Mouse (Mus musculus) kidney, embryonic 16.5 days (tissue): ENCODE measurements at regions not wholly inside any gene's neighbourhood (a gene's known extent, or its start where the extent isn't known, plus 50 kb on each side); places are given as distances from the start of the nearest gene placed in this dataset.

Experiments
- ATAC-seq: fragments of 200-750 bp; cut with Nextera tagmentation; 2 replicates; pipeline ENCODE4 v1.8.0; 2017; ENCODE audit warnings: moderate TSS enrichment; ENCODE audit not compliant: low FRiP score, low TSS enrichment
- H3K27ac ChIP-seq: fragments of 300-500 bp; sonication (generic); 2 replicates; pipeline ENCODE4 v1.5.1; 2014; ENCODE audit warnings: low read length
- H3K27me3 ChIP-seq: fragments of 300-500 bp; sonication (generic); 2 replicates; pipeline ENCODE4 v1.6.1; 2014; ENCODE audit warnings: low read length, control low read depth, mixed read lengths; ENCODE audit not compliant: insufficient read depth
- H3K36me3 ChIP-seq: fragments of 300-500 bp; sonication (generic); 2 replicates; pipeline ENCODE4 v1.6.1; 2014; ENCODE audit warnings: low read length, control low read depth, mixed read lengths; ENCODE audit not compliant: insufficient read depth
- H3K4me1 ChIP-seq: fragments of 300-500 bp; sonication (generic); 2 replicates; pipeline ENCODE4 v1.6.1; 2014; ENCODE audit warnings: low read length, control low read depth, mixed read lengths; ENCODE audit not compliant: insufficient read depth
- H3K4me2 ChIP-seq: fragments of 300-500 bp; sonication (generic); replicated peaks from 2 replicates; pipeline ENCODE4 v1.6.1; 2014; ENCODE audit warnings: low read depth, low read length
- H3K4me3 ChIP-seq: fragments of 300-500 bp; sonication (generic); 2 replicates; pipeline ENCODE4 v1.5.1; 2014; ENCODE audit warnings: mild to moderate bottlenecking, low read length
- H3K9ac ChIP-seq: fragments of 300-500 bp; sonication (generic); replicated peaks from 2 replicates; pipeline ENCODE4 v1.6.1; 2014; ENCODE audit warnings: low read length
- H3K9me3 ChIP-seq: fragments of 300-500 bp; sonication (generic); 2 replicates; pipeline ENCODE4 v1.6.1; 2016; ENCODE audit warnings: low read length, control low read depth
- WGBS: fragments of 180-500 bp; shearing (Covaris S2); extraction: QIAGEN DNeasy Blood & Tissue Kit; methylation state at CpG from one replicate; pipeline ENCODE4 v1.1.7; 2014; 5-methylcytosine and 5-hydroxymethylcytosine counted together

GRCm38 (mm10) chr12:26598501-26598900 lies 129.5 kb downstream of the Cmpk2 start:
- Histone ChIP-seq H3K36me3 (no peaks in the 10 kb centered on the region), H3K4me3 (no peak overlapping the region), H3K9me3 (no peaks in the 10 kb centered on the region), H3K9ac (no peak overlapping the region), H3K4me2 (no peak overlapping the region), H3K27ac (no peak overlapping the region), H3K27me3 (no peaks in the 10 kb centered on the region), H3K4me1 (no peaks in the 10 kb centered on the region)
- ATAC-seq = no peak

- Histone ChIP-seq H3K27ac (no peak overlapping the region), H3K9ac (no peak overlapping the region), H3K4me2 (no peak overlapping the region), H3K27me3 (no peaks in the 10 kb centered on the region), H3K4me3 (no peak overlapping the region), H3K36me3 (no peaks in the 10 kb centered on the region), H3K4me1 (no peaks in the 10 kb centered on the region), H3K9me3 (no peaks in the 10 kb centered on the region)
- ATAC-seq = no peak
Observed at GRCm38 (mm10) chr12:26592125-26592524, 123.1 kb downstream of the Cmpk2 start.

DNA sequence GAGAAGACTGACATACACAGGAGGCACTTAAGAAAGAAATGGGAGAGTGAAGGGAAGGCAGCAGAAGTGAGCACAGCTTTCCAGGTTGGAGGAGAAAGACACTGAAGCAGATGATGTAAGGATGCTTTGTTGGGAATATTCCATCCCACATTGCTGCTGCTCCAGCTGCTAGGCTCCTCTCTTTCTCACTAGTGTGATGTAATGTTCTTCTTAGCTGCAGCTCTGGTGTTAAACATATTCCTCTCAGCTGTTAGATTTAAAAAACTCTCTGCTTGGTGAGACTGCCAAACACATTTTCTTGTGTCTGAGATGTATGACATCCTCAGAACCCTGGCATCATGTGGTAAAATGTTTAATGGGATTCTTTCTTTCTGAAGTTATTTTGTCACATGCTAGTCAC lies 120.1 kb downstream of the Cmpk2 start:
- H3K27me3 ChIP-seq = no peaks in the 10 kb centered on the region
- H3K9ac ChIP-seq = no peak overlapping the region
- no peak for ATAC-seq
- H3K4me3 ChIP-seq = no peak overlapping the region
- H3K4me2 ChIP-seq = no peak overlapping the region
- H3K9me3 ChIP-seq = no peaks in the 10 kb centered on the region
- no peaks in the 10 kb centered on the region for H3K4me1 ChIP-seq
- H3K36me3 ChIP-seq = no peaks in the 10 kb centered on the region
- no peak overlapping the region for H3K27ac ChIP-seq

DNA sequence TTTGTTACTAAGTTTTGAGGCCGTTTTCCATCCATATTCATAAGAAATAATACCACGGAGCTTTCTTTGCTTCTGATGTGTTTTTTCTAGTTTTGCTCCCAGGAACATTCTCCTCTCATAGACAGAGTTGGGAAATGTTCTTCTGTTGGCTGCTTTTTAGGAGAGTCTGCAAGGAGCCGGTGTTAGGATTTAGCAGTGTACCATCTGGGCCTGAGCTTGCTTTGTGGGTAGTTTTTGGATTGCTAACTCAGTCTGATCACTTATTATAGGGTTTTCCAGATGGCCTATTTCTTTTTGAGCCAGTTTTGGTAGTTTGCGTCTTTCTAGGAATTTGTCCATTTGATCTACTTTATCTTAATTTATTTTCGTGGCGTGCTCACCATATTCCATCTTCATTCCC lies 108.4 kb downstream of the Cmpk2 start:
- Histone ChIP-seq H3K4me3 (no peak overlapping the region), H3K36me3 (no peaks in the 10 kb centered on the region), H3K4me2 (no peak overlapping the region), H3K27ac (no peak overlapping the region), H3K27me3 (no peaks in the 10 kb centered on the region), H3K9me3 (no peaks in the 10 kb centered on the region), H3K4me1 (peaks cover 8% of the 10 kb centered on the region), H3K9ac (no peak overlapping the region)
- no peak for ATAC-seq
- WGBS = 94% methylated on average over 6 of the region's 6 CpGs

DNA sequence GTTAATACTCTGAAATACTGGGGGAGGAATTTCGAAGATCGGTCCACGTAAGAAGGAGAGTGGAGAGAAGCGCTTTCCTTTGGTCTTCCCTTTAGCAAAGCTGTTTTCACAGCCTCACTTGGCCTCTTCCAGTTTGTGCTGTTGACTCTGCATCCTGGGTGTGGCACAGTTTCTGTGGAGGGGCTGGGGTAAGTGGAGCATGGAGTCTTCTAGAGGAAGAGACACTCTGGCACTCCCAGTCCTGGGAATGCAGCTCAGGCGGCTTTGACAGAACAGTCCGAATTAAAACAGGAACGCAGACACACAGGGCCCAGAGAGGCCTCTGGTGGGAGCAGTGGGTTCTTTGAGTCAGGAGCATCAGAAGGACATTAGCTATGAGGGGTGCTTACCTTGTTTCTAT lies 102.6 kb downstream of the Cmpk2 start:
- Histone ChIP-seq H3K9me3 (no peaks in the 10 kb centered on the region), H3K4me1 (peaks cover 14% of the 10 kb centered on the region), H3K9ac (no peak overlapping the region), H3K27me3 (no peaks in the 10 kb centered on the region), H3K36me3 (no peaks in the 10 kb centered on the region), H3K27ac (peak overlapping the region; percentile 62), H3K4me3 (no peak overlapping the region), H3K4me2 (no peak overlapping the region)
- WGBS = 65% methylated on average over 7 of the region's 7 CpGs
- peak; percentile 79; the same call in 1 of the 2 replicates for ATAC-seq

GRCm38 (mm10) chr12:26567435-26567834 lies 98.4 kb downstream of the Cmpk2 start:
- WGBS = 86% methylated on average over 4 of the region's 4 CpGs
- no peaks in the 10 kb centered on the region for H3K36me3 ChIP-seq
- H3K27me3 ChIP-seq = no peaks in the 10 kb centered on the region
- no peak overlapping the region for H3K9ac ChIP-seq
- peaks cover 6% of the 10 kb centered on the region; the same call in 1 of the 2 replicates for H3K4me1 ChIP-seq
- no peaks in the 10 kb centered on the region for H3K9me3 ChIP-seq
- H3K27ac ChIP-seq = no peak overlapping the region
- H3K4me2 ChIP-seq = no peak overlapping the region
- 0 out of 2 replicates have a peak, but pooled peaks have one; percentile 12 for ATAC-seq
- no peak overlapping the region for H3K4me3 ChIP-seq

GRCm38 (mm10) chr12:26562858-26563257 lies 93.9 kb downstream of the Cmpk2 start:
- Histone ChIP-seq H3K27me3 (no peaks in the 10 kb centered on the region), H3K4me3 (no peak overlapping the region), H3K27ac (no peak overlapping the region), H3K36me3 (no peaks in the 10 kb centered on the region), H3K4me1 (no peaks in the 10 kb centered on the region), H3K9ac (no peak overlapping the region), H3K9me3 (no peaks in the 10 kb centered on the region), H3K4me2 (no peak overlapping the region)
- no peak for ATAC-seq
- 87% methylated on average over 6 of the region's 6 CpGs for WGBS

DNA sequence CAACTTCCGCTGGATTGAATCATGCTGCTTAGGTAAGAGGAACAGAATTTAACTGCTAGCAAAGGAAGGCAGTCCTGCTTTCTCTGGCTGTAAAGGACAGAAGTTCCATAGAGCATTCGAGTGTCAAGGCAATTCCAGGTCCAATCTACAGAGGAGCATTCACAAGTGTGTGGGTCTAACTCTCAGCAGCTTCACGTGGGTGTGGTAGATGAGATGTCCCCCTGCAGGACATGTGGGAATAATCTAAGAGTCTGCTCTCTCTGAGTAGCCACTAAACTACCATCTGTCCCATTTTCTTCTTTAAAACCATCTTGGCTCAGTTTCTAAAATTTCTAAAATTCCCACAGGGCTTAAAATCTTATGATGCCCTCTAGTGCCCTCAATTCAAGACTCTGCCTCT lies 90.6 kb downstream of the Cmpk2 start:
- H3K36me3 ChIP-seq = no peaks in the 10 kb centered on the region
- no peak overlapping the region for H3K4me3 ChIP-seq
- no peak overlapping the region for H3K4me2 ChIP-seq
- peaks cover 12% of the 10 kb centered on the region for H3K4me1 ChIP-seq
- no peak overlapping the region for H3K9ac ChIP-seq
- no peaks in the 10 kb centered on the region for H3K9me3 ChIP-seq
- H3K27ac ChIP-seq = no peak overlapping the region
- no peaks in the 10 kb centered on the region for H3K27me3 ChIP-seq
- WGBS = 64% methylated on average over 3 of the region's 3 CpGs
- ATAC-seq = no peak

- Histone ChIP-seq H3K4me1 (peaks cover 12% of the 10 kb centered on the region), H3K9me3 (no peaks in the 10 kb centered on the region), H3K4me3 (no peak overlapping the region), H3K27ac (0 out of 2 replicates have a peak overlapping the region, but pooled peaks have one; percentile 15), H3K36me3 (no peaks in the 10 kb centered on the region), H3K4me2 (no peak overlapping the region), H3K27me3 (no peaks in the 10 kb centered on the region), H3K9ac (no peak overlapping the region)
- 8% methylated on average over 4 of the region's 4 CpGs for WGBS
- ATAC-seq = no peak
Observed at GRCm38 (mm10) chr12:26557411-26557810, 88.4 kb downstream of the Cmpk2 start.

DNA sequence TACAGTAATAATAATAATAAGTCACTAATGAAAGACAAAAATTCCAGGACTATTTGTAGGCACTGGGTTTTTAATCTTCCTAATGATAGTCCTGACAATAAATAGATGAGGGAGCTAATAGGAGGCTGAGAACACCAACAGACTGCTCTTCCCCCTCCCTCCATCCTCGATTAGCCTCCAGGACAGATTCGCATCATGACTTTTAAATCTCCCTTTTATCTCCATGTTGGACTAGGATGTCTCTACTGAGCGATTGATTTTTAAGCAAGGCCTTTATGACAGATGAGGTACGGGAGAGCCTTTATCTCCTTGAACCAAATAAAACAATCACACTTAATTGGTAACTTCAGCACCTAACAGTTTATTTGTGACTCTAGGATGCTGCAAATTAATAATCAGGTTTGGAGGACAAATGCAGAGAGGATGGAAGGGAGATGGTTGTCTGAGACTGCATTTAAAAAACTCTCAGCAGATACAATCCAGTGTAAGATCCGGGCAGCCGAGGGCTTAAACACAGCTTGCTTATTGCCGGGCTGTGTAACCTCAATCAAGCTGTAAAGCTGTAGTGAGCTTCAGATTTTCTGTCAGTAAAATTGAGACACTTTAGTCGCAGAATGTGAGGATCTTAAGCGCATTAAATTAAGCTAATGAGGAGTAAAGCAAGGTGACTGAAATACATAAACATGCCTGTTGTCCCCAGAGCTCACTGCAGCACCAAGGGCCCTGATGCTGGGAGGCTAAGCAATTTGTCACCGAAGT lies 82.3 kb downstream of the Cmpk2 start:
- Histone ChIP-seq H3K4me3 (no peak overlapping the region), H3K9ac (no peak overlapping the region), H3K27me3 (no peaks in the 10 kb centered on the region), H3K27ac (no peak overlapping the region), H3K9me3 (no peaks in the 10 kb centered on the region), H3K4me2 (no peak overlapping the region), H3K4me1 (no peaks in the 10 kb centered on the region), H3K36me3 (no peaks in the 10 kb centered on the region)
- no peak for ATAC-seq
- 46% methylated on average over 10 of the region's 10 CpGs for WGBS
